Mouse (Mus musculus) telencephalon, adult 2 months (tissue): ENCODE measurements around the gene Hbq1a.
"Not testable (repeated sequence)": the region's sequence is repeated elsewhere in the genome, so short reads cannot be mapped to it uniquely, and the experiment has no call there.

Experiments
- DNase-seq: peaks from one replicate; pipeline ENCODE4 v3.0.0-alpha.2; 2011; ENCODE audit warnings: low read depth, low spot score

Hbq1a gene

GRCm38 (mm10) chr11:32299865-32300264 is at the start of gene Hbq1a:
Gene Hbq1a, plus strand, starts transcription at chr11:32300069.
- DNase-seq = not testable (repeated sequence)

DNA sequence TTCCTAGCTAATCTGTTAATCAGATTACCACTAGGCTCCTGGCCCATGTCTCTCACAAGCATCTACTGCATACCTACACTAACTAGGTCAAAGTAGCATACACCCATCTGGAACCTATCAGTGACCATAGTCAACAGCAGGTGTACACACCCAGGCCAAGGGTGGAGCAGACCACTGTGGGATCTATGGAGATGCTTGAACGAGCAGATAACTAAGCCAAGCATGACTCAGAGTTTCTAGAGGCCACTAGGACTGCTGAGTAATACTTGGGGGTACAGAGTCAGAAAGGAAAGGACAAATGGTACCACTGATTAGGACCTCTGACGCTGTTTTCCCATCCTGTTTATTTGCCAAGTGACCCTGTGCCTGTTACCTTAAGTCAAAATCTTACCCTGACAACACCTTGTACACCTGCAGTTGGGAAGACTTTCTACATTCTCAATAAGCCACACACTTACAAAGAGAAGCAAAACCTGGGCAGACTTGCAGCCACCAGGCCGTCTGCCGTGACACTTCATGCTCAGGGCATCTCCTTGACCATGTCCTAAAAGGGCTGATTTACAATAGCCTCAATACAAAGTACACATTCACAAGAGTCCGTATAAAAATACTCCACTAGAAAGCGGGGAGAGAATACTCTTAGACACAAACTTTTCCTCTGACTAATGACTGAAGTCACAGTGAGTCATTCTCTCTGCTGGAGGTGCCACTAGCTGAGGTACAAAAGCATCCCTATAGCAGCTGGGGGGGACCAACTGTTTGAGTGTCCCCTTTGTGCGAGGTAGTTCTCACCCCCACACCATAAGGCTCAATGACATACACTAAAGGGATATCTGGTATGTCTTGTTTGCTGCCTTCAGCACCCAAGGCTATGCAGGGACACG is 48.7 kb upstream of the Hbq1a start:
- no peak for DNase-seq

GRCm38 (mm10) chr11:32253121-32253520 is 46.7 kb upstream of the Hbq1a start:
- DNase-seq = no peak

GRCm38 (mm10) chr11:32256146-32256545 is 43.7 kb upstream of the Hbq1a start:
- DNase-seq = no peak

DNA sequence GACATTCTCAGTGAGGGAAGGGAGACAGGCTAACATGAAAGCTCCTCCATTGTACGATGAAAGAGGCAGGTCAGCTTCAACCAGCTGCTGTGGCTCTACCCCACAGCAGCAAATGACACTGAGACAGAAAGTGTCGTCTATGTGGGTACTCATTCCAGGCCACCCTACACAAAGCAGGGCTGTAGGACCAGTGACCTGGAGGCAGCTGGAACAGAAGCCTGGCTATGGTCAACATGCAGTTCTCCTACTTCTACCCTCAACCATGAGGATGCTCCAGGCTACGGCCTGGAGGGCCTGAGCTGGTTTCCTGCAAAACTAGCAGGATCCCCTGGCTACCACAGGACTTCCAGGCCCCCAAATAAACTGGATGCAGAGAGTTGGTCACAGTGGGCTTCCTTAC is 43.3 kb upstream of the Hbq1a start:
- DNase-seq = no peak

DNA sequence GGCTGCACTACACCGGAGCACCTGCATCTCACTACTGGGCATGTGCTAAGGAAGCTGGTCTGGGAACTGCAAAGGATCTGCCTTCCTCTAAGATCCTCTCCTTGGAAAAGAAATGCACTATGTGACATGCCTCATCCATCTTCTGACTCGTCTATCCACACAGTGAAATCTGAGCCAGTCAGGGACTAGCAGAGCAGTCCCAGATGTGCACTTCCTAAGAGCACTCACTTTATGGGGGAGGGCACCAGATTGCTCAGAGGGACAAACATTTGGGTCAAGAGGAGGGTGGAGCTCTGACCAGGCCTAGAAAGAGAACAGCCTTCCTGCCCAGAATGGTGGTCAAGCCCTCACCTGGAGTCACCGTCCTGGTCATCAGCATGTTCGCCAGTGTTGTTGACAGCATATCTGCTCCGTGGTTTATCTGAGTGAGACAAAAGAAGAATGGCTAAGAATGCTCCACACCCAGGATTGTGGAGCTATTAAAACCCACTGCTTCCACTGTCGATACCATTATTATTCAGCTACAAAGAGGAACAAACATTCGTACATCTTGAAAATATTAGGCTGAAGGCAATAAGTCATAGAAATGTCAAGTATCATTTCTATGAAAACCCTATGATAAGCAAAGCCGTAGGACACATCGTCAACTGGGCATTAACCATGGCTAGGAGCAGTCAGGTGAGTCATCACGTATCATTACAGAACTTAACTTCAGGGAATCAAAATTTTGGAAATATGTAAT is 37.0 kb upstream of the Hbq1a start:
- DNase-seq = no peak

GRCm38 (mm10) chr11:32265117-32265738 is 34.6 kb upstream of the Hbq1a start:
- DNase-seq = no peak

GRCm38 (mm10) chr11:32266194-32266593 is 33.7 kb upstream of the Hbq1a start:
- no peak for DNase-seq

DNA sequence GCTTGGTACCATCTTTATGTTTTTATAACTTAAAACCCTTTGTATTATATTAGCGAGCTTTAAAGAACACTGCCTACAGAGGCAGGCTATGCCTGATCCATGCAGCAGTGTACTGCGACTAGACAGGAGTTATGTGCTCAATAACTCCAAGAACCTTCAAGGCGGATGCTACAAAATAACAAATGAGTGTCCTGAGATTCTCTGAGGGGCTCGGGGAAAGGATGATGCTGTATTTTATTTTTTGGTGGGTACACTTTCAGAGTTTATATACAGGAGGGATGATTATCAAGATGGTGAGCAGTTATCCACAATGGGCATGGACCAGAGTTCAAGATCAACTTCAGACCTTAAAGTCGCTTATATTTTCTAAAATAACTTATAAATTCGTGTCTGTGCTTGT is 33.1 kb upstream of the Hbq1a start:
- DNase-seq = no peak

GRCm38 (mm10) chr11:32267188-32267884 is 32.5 kb upstream of the Hbq1a start, which contains the start of gene Nprl3:
Gene Nprl3, minus strand, starts transcription at chr11:32267707.
- DNase-seq = peak; percentile 89

DNA sequence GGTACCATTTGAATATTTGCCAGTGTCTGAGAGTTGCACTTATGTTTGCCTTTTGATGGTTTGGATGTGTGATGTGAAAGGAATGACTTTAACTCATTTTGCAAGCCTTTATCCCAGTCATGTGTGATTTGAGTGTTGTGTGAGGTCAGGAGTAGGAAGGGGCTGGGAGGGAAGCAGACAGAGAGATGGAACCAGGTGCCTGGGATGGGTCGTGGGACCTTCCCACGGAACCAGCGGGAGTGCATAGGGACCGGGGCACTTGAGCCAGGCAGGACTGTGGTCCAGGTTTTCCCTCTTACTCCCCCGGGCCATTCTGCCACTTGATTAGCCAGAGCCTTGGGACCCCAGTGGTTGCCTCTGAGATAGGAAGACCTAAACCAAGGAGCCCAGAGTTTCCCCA is 31.9 kb upstream of the Hbq1a start:
- DNase-seq = no peak

DNA sequence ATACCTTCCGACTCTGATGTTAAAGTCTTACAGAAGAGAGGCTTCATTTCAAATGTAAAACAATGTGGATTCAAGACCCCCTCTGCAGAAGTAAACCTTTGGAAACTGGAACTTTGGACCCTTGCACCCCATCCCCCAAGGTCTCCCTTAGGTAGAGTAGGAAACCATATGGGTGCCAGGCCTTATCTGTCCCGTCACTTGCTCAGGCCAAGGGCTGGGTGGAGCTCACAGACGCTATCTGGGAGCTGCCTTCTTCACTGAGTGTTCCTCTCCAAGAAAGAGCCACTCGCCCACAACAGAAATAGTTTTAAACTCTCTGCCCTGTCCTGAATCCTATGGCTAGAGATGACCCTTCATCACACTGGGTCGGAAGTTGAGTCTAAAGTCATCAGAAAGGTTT is 30.9 kb upstream of the Hbq1a start:
- DNase-seq = no peak

GRCm38 (mm10) chr11:32271178-32271577 is 28.7 kb upstream of the Hbq1a start:
- DNase-seq = no peak

DNA sequence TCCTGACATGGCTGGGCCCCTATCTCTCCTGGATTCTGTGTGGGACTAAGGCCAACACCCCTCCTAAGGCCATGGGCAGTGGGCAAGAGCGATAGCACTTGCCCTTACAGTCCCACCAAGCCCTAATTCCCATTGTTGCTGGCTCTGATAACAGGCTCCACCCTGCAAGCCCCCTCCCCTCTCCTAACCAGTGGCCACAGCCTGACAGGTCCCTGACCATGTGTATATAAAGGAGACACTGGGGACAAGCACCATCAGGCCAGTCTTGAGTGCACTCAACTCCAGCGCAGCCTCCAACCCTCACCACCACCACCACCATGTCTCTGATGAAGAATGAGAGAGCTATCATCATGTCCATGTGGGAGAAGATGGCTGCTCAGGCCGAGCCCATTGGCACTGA is 23.5 kb upstream of the Hbq1a start, which contains the start of gene Hba-x:
Gene Hba-x, plus strand, starts transcription at position 54 of the 400 bp plus-strand sequence.
- DNase-seq = no peak

- no peak for DNase-seq
Measured at GRCm38 (mm10) chr11:32277736-32278457, 22.0 kb upstream of the Hbq1a start.

DNA sequence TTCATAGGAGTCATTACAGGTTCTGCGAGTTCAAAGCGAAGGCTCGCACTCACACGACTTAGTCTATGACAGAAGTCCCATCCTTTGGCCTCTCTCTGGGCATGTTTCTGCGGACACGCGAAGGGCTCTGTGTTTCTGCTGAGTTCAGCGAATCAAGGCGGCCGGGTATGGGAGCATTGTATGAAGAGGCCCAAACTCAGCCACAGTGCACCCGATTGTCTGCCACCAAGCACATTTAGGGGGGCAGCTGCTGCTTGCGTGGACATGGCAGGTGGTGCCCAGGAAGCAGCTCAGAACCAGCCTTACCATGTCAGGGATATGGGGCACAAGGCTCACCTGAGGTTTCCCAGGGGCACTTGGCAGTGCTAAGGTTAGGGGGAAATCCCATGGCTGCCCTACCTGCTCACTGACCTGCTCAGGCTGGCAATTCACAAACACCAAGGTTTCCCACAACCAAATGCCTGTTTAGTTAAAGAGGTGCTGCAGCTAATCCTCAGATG is 21.4 kb upstream of the Hbq1a start:
- DNase-seq = no peak

- no peak for DNase-seq
Measured at GRCm38 (mm10) chr11:32280646-32281045, 19.2 kb upstream of the Hbq1a start.

GRCm38 (mm10) chr11:32281416-32282144 is 18.3 kb upstream of the Hbq1a start:
- no peak for DNase-seq

DNA sequence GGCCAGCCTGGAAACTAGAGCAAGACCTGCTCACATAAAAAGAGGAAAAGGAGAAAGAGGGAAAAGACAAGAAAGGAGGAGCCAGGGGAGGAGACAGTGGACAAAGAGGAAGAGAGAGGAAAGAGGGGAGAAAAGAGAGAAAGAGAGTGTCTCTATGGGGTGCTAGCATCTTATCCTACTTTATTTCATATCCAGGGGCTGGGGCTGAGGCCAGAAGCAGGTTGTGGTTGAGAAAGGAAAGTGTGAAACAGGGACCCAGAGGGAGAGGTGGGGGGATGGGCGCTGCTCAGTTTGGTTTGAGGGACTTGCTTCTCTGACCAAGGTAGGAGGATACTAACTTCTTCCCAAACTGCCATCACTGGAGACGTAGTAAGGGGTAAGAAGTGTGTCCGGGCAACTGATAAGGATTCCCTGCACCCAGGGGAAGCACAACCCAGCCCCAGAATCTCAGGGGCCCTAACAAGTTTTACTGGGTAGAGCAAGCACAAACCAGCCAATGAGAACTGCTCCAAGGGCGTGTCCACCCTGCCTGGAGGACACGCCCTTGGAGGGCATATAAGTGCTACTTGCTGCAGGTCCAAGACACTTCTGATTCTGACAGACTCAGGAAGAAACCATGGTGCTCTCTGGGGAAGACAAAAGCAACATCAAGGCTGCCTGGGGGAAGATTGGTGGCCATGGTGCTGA is 16.6 kb upstream of the Hbq1a start, which contains the start of gene Hba-a1:
Gene Hba-a1, plus strand, starts transcription at position 421 of the 687 bp plus-strand sequence.
- not testable (repeated sequence) for DNase-seq
